Mouse (Mus musculus): Measurements from ENCODE around the gene 4931406P16Rik. TPM values are rescaled to one million over a fixed set of nuclear protein-coding genes. Genes with fewer than 3 reads are reported as not detected.
"Not testable (repeated sequence)": the region's sequence is repeated elsewhere in the genome, so short reads cannot be mapped to it uniquely, and the experiment has no call there.

4931406P16Rik gene
- 44.0 and 52.8 TPM in 2 replicates for total RNA-seq (2015; ENCODE audit: low replicate concordance)
- 32.6 and 35.5 TPM in 2 replicates for total RNA-seq (2017; ENCODE audit: low replicate concordance)

GRCm38 (mm10) chr7:34313443-34313875 is at the start of gene 4931406P16Rik:
TSS of gene 4931406P16Rik (minus strand) at chr7:34313551.
- peak; percentile 89 for ATAC-seq (replicated peaks; ENCODE audit: low FRiP score, poor library complexity, severe bottlenecking)

GRCm38 (mm10) chr7:34355629-34356028 is 42.3 kb upstream of the 4931406P16Rik start:
- ATAC-seq (replicated peaks; ENCODE audit: low FRiP score, poor library complexity, severe bottlenecking) = no peak

- no peak for ATAC-seq (replicated peaks; ENCODE audit: low FRiP score, poor library complexity, severe bottlenecking)
These were observed 38.6 kb upstream of the 4931406P16Rik start for GRCm38 (mm10) chr7:34351997-34352396.

GRCm38 (mm10) chr7:34350166-34350565 is 36.8 kb upstream of the 4931406P16Rik start:
- ATAC-seq (replicated peaks; ENCODE audit: low FRiP score, poor library complexity, severe bottlenecking) = no peak

- ATAC-seq (replicated peaks; ENCODE audit: low FRiP score, poor library complexity, severe bottlenecking) = no peak
These were observed 34.7 kb upstream of the 4931406P16Rik start for GRCm38 (mm10) chr7:34348011-34348410.

- no peak for ATAC-seq (replicated peaks; ENCODE audit: low FRiP score, poor library complexity, severe bottlenecking)
These were observed 33.7 kb upstream of the 4931406P16Rik start for GRCm38 (mm10) chr7:34347041-34347440.

- ATAC-seq (replicated peaks; ENCODE audit: low FRiP score, poor library complexity, severe bottlenecking) = no peak
These were observed 33.2 kb upstream of the 4931406P16Rik start for GRCm38 (mm10) chr7:34346505-34346904.

GRCm38 (mm10) chr7:34342040-34342793 is 28.9 kb upstream of the 4931406P16Rik start:
- ATAC-seq (replicated peaks; ENCODE audit: low FRiP score, poor library complexity, severe bottlenecking) = no peak

- no peak for ATAC-seq (replicated peaks; ENCODE audit: low FRiP score, poor library complexity, severe bottlenecking)
These were observed 27.5 kb upstream of the 4931406P16Rik start for GRCm38 (mm10) chr7:34340841-34341240.

- ATAC-seq (replicated peaks; ENCODE audit: low FRiP score, poor library complexity, severe bottlenecking) = no peak
These were observed 25.8 kb upstream of the 4931406P16Rik start for GRCm38 (mm10) chr7:34339164-34339489.

- ATAC-seq (replicated peaks; ENCODE audit: low FRiP score, poor library complexity, severe bottlenecking) = no peak
These were observed 25.3 kb upstream of the 4931406P16Rik start for GRCm38 (mm10) chr7:34338445-34339163.

GRCm38 (mm10) chr7:34337268-34337667 is 23.9 kb upstream of the 4931406P16Rik start:
- no peak for ATAC-seq (replicated peaks; ENCODE audit: low FRiP score, poor library complexity, severe bottlenecking)

GRCm38 (mm10) chr7:34336545-34336944 is 23.2 kb upstream of the 4931406P16Rik start:
- not testable (repeated sequence) for ATAC-seq (replicated peaks; ENCODE audit: low FRiP score, poor library complexity, severe bottlenecking)

- no peak for ATAC-seq (replicated peaks; ENCODE audit: low FRiP score, poor library complexity, severe bottlenecking)
These were observed 14.1 kb upstream of the 4931406P16Rik start for GRCm38 (mm10) chr7:34327493-34327892.

- ATAC-seq (replicated peaks; ENCODE audit: low FRiP score, poor library complexity, severe bottlenecking) = no peak
These were observed 11.5 kb upstream of the 4931406P16Rik start for GRCm38 (mm10) chr7:34324857-34325256.

- ATAC-seq (replicated peaks; ENCODE audit: low FRiP score, poor library complexity, severe bottlenecking) = no peak
These were observed 10.7 kb upstream of the 4931406P16Rik start for GRCm38 (mm10) chr7:34324005-34324404.

- ATAC-seq (replicated peaks; ENCODE audit: low FRiP score, poor library complexity, severe bottlenecking) = no peak
These were observed 10.0 kb upstream of the 4931406P16Rik start for GRCm38 (mm10) chr7:34323351-34323750.

GRCm38 (mm10) chr7:34321958-34322357 is 8.6 kb upstream of the 4931406P16Rik start:
- ATAC-seq (replicated peaks; ENCODE audit: low FRiP score, poor library complexity, severe bottlenecking) = no peak

- no peak for ATAC-seq (replicated peaks; ENCODE audit: low FRiP score, poor library complexity, severe bottlenecking)
These were observed 7.8 kb upstream of the 4931406P16Rik start for GRCm38 (mm10) chr7:34321119-34321518.

- no peak for ATAC-seq (replicated peaks; ENCODE audit: low FRiP score, poor library complexity, severe bottlenecking)
These were observed 6.6 kb upstream of the 4931406P16Rik start for GRCm38 (mm10) chr7:34319957-34320356.

GRCm38 (mm10) chr7:34319123-34319522 is 5.8 kb upstream of the 4931406P16Rik start:
- no peak for ATAC-seq (replicated peaks; ENCODE audit: low FRiP score, poor library complexity, severe bottlenecking)

All from erythroid progenitor cell, adult 5-6 weeks (primary cell).